Mouse (Mus musculus): ENCODE results near the gene Trim27. TPM values are rescaled to one million over a fixed set of nuclear protein-coding genes. Genes with fewer than 3 reads are reported as not detected.

The Trim27 gene
- polyA plus RNA-seq, 1 experiment from 2014 or later = 57.8 TPM

GRCm38 (mm10) chr13:21240788-21241187 lies 61.5 kb downstream of the Trim27 start:
- ChIA-PET POLR2A (no interaction called here), CTCF (no interaction called here)
- ATAC-seq (no peak), DNase-seq (ENCODE audit: low read depth, low spot score) (no peak)
- H3K27me3 ChIP-seq = no peaks in the 10 kb centered on the region
- in situ Hi-C loops (cut with MboI; ENCODE audit: low pct_unique_long_range_greater_than_20kb) = no loop called here
- no peak for TF ChIP-seq CTCF (IDR thresholded peaks at IDR 0.05)

GRCm38 (mm10) chr13:21242408-21243125 lies 63.3 kb downstream of the Trim27 start:
- ATAC-seq (no peak), DNase-seq (ENCODE audit: low read depth, low spot score) (no peak)
- no peaks in the 10 kb centered on the region for H3K27me3 ChIP-seq
- CTCF ChIA-PET = no interaction called here
- in situ Hi-C loops (cut with MboI; ENCODE audit: low pct_unique_long_range_greater_than_20kb) = no loop called here
- TF ChIP-seq CTCF (IDR thresholded peaks at IDR 0.05) = no peak
- POLR2A ChIA-PET = no interaction called here

- CTCF ChIA-PET = no interaction called here
- in situ Hi-C loops (cut with MboI; ENCODE audit: low pct_unique_long_range_greater_than_20kb) = no loop called here
- POLR2A ChIA-PET = no interaction called here
- ATAC-seq (no peak), DNase-seq (ENCODE audit: low read depth, low spot score) (no peak)
- H3K27me3 ChIP-seq = no peaks in the 10 kb centered on the region
- TF ChIP-seq CTCF (IDR thresholded peaks at IDR 0.05) = no peak
Measured at GRCm38 (mm10) chr13:21243196-21243595, 64.0 kb downstream of the Trim27 start.

GRCm38 (mm10) chr13:21244089-21244488 lies 64.8 kb downstream of the Trim27 start:
- ChIA-PET POLR2A (no interaction called here), CTCF (no interaction called here)
- DNase-seq (ENCODE audit: low read depth, low spot score) = no peak
- no peak for ATAC-seq
- no peak for TF ChIP-seq CTCF (IDR thresholded peaks at IDR 0.05)
- in situ Hi-C loops (cut with MboI; ENCODE audit: low pct_unique_long_range_greater_than_20kb) = no loop called here
- no peaks in the 10 kb centered on the region for H3K27me3 ChIP-seq

Other genes starting within 250 kb of the Trim27 start
- gene Olfr1370, start 104.5 kb upstream of the Trim27 start, polyA plus RNA-seq (2021) = not detected
- 0.08 TPM for gene Olfr1369-ps1, start 68.0 kb upstream of the Trim27 start, polyA plus RNA-seq (2021)
- gene Olfr263, start 49.8 kb upstream of the Trim27 start, polyA plus RNA-seq (2021) = not detected
- gene Olfr1368, start 33.6 kb upstream of the Trim27 start, polyA plus RNA-seq (2021) = not detected
- not detected for gene Gpx5, start 113.3 kb downstream of the Trim27 start, polyA plus RNA-seq (2021)
- gene Gpx6, start 132.7 kb downstream of the Trim27 start, polyA plus RNA-seq (2021) = not detected
- gene Olfr1367, start 167.5 kb downstream of the Trim27 start, polyA plus RNA-seq (2021) = not detected
- gene Zscan12, start 183.4 kb downstream of the Trim27 start, polyA plus RNA-seq (2021) = 10.4 TPM
- gene Zkscan3, start 223.3 kb downstream of the Trim27 start, polyA plus RNA-seq (2021) = 54.0 TPM

Measured in Patski (cell line).